Mouse (Mus musculus): ENCODE measurements around the gene Tspo. TPM values are rescaled to one million over a fixed set of nuclear protein-coding genes. Genes with fewer than 3 reads are reported as not detected.

Gene Tspo
- polyA plus RNA-seq (2015; fragmentation: Nextera tagmentation; extraction: Ambion mirVana), result 11.5 and 12.7 TPM in 2 replicates

GRCm38 (mm10) chr15:83563327-83563856 lies at the start of gene Tspo, which contains the start of gene Mcat:
Gene Tspo, plus strand, starts transcription at chr15:83563592.
Gene Mcat, minus strand, starts transcription at chr15:83563787.
- H3K27ac ChIP-seq (ENCODE audit: low read depth, low read length), result no peak within 1 kb of the TSS
- H3K36me3 ChIP-seq (ENCODE audit: control insufficient read depth, insufficient read depth, low read length), result no peaks in the 10 kb centered on the region
- H3K4me1 ChIP-seq (ENCODE audit: control insufficient read depth, insufficient read depth, low read depth, low read length), result peaks cover 12% of the 10 kb centered on the region
- H3K9me3 ChIP-seq (ENCODE audit: control insufficient read depth, low read length), result no peaks in the 10 kb centered on the region
- peak within 1 kb of the TSS; percentile 72 for H3K4me2 ChIP-seq (ENCODE audit: low read length)
- under 1% methylated on average over 28 of the region's 28 CpGs for WGBS
- H3K4me3 ChIP-seq (ENCODE audit: low read length), result peak within 1 kb of the TSS; percentile 41
- peak; percentile 42; the same call in 1 of the 2 replicates for ATAC-seq
- peak within 1 kb of the TSS; percentile 51 for H3K9ac ChIP-seq (ENCODE audit: low read depth, low read length)
- peaks cover 6% of the 10 kb centered on the region; the same call in 1 of the 2 replicates for H3K27me3 ChIP-seq (replicated peaks; ENCODE audit: control insufficient read depth, insufficient read depth, low read length)

DNA sequence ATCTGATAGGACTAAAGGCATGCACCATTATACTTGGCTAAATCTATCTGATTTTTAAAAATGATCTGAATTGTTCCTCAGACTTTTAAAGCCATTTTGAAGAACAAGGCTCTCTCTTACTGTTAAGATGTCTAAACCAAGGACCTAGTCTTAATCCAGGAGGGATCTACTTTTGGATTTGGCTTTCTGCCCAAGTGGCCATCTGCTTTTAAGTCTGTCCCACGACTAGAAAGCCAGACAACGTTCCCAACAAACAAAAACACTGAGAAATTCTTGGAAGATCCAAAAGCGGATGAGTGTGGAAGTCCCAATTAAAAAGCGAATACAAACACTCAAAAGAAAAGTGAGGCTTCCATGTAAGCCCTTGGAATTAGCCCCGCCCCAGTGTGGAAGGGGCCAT lies 48.4 kb upstream of the Tspo start:
- 66% methylated on average over 5 of the region's 5 CpGs for WGBS
- no peak overlapping the region for H3K4me3 ChIP-seq (ENCODE audit: low read length)
- no peaks in the 10 kb centered on the region for H3K36me3 ChIP-seq (ENCODE audit: control insufficient read depth, insufficient read depth, low read length)
- H3K9ac ChIP-seq (ENCODE audit: low read depth, low read length), result no peak overlapping the region
- H3K27ac ChIP-seq (ENCODE audit: low read depth, low read length), result no peak overlapping the region
- H3K4me1 ChIP-seq (ENCODE audit: control insufficient read depth, insufficient read depth, low read depth, low read length), result no peaks in the 10 kb centered on the region
- ATAC-seq, result no peak
- H3K9me3 ChIP-seq (ENCODE audit: control insufficient read depth, low read length), result no peaks in the 10 kb centered on the region
- no peak overlapping the region for H3K4me2 ChIP-seq (ENCODE audit: low read length)
- no peaks in the 10 kb centered on the region for H3K27me3 ChIP-seq (replicated peaks; ENCODE audit: control insufficient read depth, insufficient read depth, low read length)

DNA sequence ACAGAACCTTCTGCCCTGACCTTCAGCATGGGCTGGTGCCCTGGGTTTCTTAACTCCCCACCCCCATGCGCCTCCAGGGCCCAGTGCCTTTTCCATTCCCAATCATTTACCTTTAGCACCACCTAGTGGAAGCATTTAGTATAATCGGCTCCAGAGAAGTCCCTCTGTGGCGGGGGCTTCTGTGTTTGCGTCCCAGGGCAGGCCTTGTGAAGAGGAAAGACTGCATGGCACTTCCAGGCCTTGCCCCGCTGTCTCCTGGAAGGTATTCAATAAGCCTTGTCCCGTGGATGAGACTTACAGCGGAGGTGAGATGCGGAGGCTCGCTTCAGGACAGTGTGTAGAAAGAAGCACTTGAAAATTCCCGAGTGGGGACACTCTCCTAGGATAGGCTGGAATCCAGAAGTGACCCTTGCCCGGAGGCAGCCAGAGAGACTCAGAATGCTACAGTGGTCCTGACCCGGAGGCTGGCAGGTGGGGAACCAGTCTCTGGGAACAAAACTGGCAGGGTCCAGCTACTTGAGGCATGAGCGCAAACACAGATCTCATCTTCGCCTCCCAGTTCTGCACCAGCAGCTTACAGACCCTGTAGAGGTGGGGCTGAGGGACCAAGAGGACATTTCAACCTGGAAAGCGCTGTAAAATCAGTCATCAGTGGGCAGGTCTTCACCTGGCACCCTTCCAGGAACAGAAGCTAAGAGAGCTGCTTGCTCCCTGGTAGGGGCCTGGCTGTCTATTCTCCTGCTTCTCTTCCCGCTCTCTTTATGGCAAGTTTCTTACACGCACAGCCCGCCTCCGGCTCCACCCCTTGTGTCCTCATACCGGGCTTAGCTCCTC lies 45.0 kb upstream of the Tspo start:
- no peak overlapping the region for H3K9ac ChIP-seq (ENCODE audit: low read depth, low read length)
- H3K4me3 ChIP-seq (ENCODE audit: low read length), result no peak overlapping the region
- WGBS, result 42% methylated on average over 20 of the region's 20 CpGs
- H3K4me2 ChIP-seq (ENCODE audit: low read length), result 0 out of 2 replicates have a peak overlapping the region, but pooled peaks have one; percentile 13
- ATAC-seq, result peak; percentile 52
- no peaks in the 10 kb centered on the region for H3K27me3 ChIP-seq (replicated peaks; ENCODE audit: control insufficient read depth, insufficient read depth, low read length)
- no peaks in the 10 kb centered on the region for H3K36me3 ChIP-seq (ENCODE audit: control insufficient read depth, insufficient read depth, low read length)
- H3K27ac ChIP-seq (ENCODE audit: low read depth, low read length), result no peak overlapping the region
- H3K9me3 ChIP-seq (ENCODE audit: control insufficient read depth, low read length), result no peaks in the 10 kb centered on the region
- peaks cover 3% of the 10 kb centered on the region; the same call in 1 of the 2 replicates for H3K4me1 ChIP-seq (ENCODE audit: control insufficient read depth, insufficient read depth, low read depth, low read length)

DNA sequence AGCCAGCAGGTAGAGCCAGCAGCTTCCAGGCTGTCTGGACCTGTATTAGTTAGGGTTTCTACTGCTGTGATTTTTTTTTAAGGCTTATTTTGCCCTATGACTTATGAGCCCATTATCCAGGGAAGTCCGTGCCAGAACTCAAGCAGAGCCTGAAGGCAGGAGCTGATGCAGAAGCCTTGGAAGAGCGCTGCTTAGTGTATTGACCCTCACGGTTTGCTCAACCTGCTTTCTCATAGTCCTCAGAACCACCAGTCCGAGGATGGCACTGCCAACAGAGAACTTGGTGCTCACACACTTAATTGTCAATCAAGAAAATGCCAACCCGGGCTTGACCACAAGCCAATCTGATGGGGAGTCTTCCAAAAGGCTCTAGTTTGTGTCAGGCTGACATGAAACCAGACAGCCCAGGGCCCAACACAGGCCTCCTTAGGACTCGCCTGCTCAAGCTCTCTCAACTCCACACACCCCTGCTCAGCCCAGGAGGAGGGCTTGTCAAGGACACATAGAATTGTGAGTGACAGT lies 42.5 kb upstream of the Tspo start:
- no peak for ATAC-seq
- Histone ChIP-seq H3K36me3 (ENCODE audit: control insufficient read depth, insufficient read depth, low read length) (no peaks in the 10 kb centered on the region), H3K9me3 (ENCODE audit: control insufficient read depth, low read length) (no peaks in the 10 kb centered on the region), H3K27me3 (replicated peaks; ENCODE audit: control insufficient read depth, insufficient read depth, low read length) (peaks cover 8% of the 10 kb centered on the region), H3K4me2 (ENCODE audit: low read length) (no peak overlapping the region), H3K4me3 (ENCODE audit: low read length) (no peak overlapping the region), H3K9ac (ENCODE audit: low read depth, low read length) (no peak overlapping the region), H3K27ac (ENCODE audit: low read depth, low read length) (no peak overlapping the region), H3K4me1 (ENCODE audit: control insufficient read depth, insufficient read depth, low read depth, low read length) (peaks cover 3% of the 10 kb centered on the region; the same call in 1 of the 2 replicates)
- 77% methylated on average over 6 of the region's 6 CpGs for WGBS

DNA sequence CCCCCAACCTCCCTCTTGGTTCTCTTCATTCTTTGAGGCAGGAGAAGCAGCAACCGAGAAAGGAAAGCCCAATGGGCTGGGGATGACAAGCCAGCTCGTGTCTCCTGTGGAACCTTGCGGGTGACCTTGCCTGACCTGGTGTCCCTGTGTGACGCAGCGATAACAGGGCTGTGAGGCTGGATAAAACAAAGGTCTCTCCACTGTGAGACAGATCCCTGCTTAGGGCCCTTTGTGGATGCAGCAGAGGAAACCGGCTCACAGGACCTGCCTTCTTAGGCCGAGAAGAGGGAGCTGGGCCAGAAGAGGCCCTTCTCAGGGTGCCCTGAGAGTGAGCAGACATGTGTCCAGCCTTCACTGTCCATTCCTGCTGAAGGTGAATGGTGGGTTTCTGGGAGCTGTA lies 40.2 kb upstream of the Tspo start:
- peaks cover 16% of the 10 kb centered on the region for H3K4me1 ChIP-seq (ENCODE audit: control insufficient read depth, insufficient read depth, low read depth, low read length)
- no peak overlapping the region; the same call in 1 of the 2 replicates for H3K9ac ChIP-seq (ENCODE audit: low read depth, low read length)
- H3K9me3 ChIP-seq (ENCODE audit: control insufficient read depth, low read length), result no peaks in the 10 kb centered on the region
- H3K4me2 ChIP-seq (ENCODE audit: low read length), result no peak overlapping the region
- peaks cover 19% of the 10 kb centered on the region for H3K27me3 ChIP-seq (replicated peaks; ENCODE audit: control insufficient read depth, insufficient read depth, low read length)
- no peak for ATAC-seq
- no peak overlapping the region for H3K4me3 ChIP-seq (ENCODE audit: low read length)
- WGBS, result 16% methylated on average over 7 of the region's 7 CpGs
- H3K27ac ChIP-seq (ENCODE audit: low read depth, low read length), result no peak overlapping the region
- no peaks in the 10 kb centered on the region for H3K36me3 ChIP-seq (ENCODE audit: control insufficient read depth, insufficient read depth, low read length)

DNA sequence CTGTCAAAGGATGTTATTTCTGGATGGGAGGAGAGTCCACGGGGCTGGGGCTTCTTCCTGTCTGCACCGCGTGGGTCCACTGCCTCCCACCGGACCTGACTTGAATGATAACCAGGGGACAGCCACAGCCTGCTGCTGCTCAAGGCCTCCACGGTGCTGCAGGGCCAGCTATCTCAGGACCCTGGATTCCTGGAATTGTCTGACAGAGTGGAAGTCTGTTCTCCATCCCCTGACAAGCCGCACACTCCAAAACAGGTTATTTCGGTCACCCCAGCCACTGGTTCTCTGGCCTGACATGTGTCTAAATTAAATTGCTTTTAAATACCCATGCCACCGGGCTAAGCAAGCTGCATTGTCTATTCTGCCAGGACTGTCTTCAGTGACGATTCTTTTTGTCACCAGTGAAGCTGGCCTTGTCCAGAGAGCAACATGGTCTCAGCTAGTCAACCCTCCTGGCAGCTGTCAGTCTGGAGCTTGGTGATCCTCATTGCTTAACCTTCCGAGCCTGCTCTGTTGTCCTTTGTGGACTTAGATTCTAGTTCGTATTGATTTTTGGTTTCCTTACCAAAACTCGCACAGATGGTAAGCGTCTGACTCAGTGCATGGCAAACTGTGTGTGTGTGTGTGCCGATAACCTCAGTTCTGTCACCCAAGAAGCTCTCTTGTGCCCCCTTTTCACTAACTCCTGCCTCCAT lies 39.6 kb upstream of the Tspo start:
- Histone ChIP-seq H3K9ac (ENCODE audit: low read depth, low read length) (no peak overlapping the region), H3K27ac (ENCODE audit: low read depth, low read length) (no peak overlapping the region), H3K36me3 (ENCODE audit: control insufficient read depth, insufficient read depth, low read length) (no peaks in the 10 kb centered on the region), H3K4me3 (ENCODE audit: low read length) (no peak overlapping the region), H3K4me2 (ENCODE audit: low read length) (no peak overlapping the region), H3K27me3 (replicated peaks; ENCODE audit: control insufficient read depth, insufficient read depth, low read length) (peaks cover 22% of the 10 kb centered on the region), H3K9me3 (ENCODE audit: control insufficient read depth, low read length) (no peaks in the 10 kb centered on the region), H3K4me1 (ENCODE audit: control insufficient read depth, insufficient read depth, low read depth, low read length) (peaks cover 16% of the 10 kb centered on the region)
- no peak for ATAC-seq
- 46% methylated on average over 14 of the region's 14 CpGs for WGBS

DNA sequence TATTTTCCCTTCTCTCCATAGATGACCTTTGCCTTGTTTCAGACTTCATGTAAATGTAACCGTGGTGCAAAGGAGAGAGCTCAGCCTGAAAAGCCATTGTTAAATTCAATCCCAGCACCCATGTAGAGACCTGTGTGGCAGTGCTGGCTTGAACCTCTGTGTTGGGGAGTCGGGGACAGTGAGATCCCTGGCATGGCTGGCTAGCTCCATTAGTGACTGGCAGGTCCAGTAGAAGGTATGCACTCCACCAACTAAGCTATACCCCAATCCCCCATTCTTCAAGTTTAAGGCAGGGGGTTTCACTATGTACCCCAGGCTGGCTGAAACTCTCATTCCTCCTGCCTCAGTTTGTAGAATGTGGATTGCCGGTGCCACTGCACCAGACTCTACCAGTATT lies 39.1 kb upstream of the Tspo start:
- Histone ChIP-seq H3K27ac (ENCODE audit: low read depth, low read length) (no peak overlapping the region), H3K9ac (ENCODE audit: low read depth, low read length) (no peak overlapping the region), H3K4me1 (ENCODE audit: control insufficient read depth, insufficient read depth, low read depth, low read length) (peaks cover 16% of the 10 kb centered on the region), H3K4me3 (ENCODE audit: low read length) (no peak overlapping the region), H3K27me3 (replicated peaks; ENCODE audit: control insufficient read depth, insufficient read depth, low read length) (peaks cover 22% of the 10 kb centered on the region), H3K36me3 (ENCODE audit: control insufficient read depth, insufficient read depth, low read length) (no peaks in the 10 kb centered on the region), H3K4me2 (ENCODE audit: low read length) (no peak overlapping the region), H3K9me3 (ENCODE audit: control insufficient read depth, low read length) (no peaks in the 10 kb centered on the region)
- 74% methylated on average over 3 of the region's 3 CpGs for WGBS
- ATAC-seq, result no peak

- no peak within 1 kb of the TSS for H3K27ac ChIP-seq (ENCODE audit: low read depth, low read length)
- H3K27me3 ChIP-seq (replicated peaks; ENCODE audit: control insufficient read depth, insufficient read depth, low read length), result peaks cover 22% of the 10 kb centered on the region
- peak within 1 kb of the TSS; percentile 47 for H3K4me3 ChIP-seq (ENCODE audit: low read length)
- WGBS, result under 1% methylated on average over 41 of the region's 45 CpGs
- ATAC-seq, result 0 out of 2 replicates have a peak, but pooled peaks have one; percentile 60
- H3K4me1 ChIP-seq (ENCODE audit: control insufficient read depth, insufficient read depth, low read depth, low read length), result peaks cover 16% of the 10 kb centered on the region
- no peaks in the 10 kb centered on the region for H3K36me3 ChIP-seq (ENCODE audit: control insufficient read depth, insufficient read depth, low read length)
- H3K4me2 ChIP-seq (ENCODE audit: low read length), result peak within 1 kb of the TSS; percentile 90
- no peaks in the 10 kb centered on the region for H3K9me3 ChIP-seq (ENCODE audit: control insufficient read depth, low read length)
- peak within 1 kb of the TSS; percentile 47 for H3K9ac ChIP-seq (ENCODE audit: low read depth, low read length)
Observed at GRCm38 (mm10) chr15:83526424-83527091, 36.8 kb upstream of the Tspo start, which contains the start of gene Bik. Gene Bik, plus strand, starts transcription at chr15:83526862.
